Mouse (Mus musculus) kidney, adult 9 months (tissue): Measurements from ENCODE around the gene Fn3k.

Experiments
- DNase-seq: peaks from one replicate; pipeline ENCODE4 v3.0.0; 2022

The Fn3k gene

GRCm38 (mm10) chr11:121434156-121435155 lies at the start of gene Fn3k:
Gene Fn3k, plus strand, starts transcription at chr11:121434913.
- DNase-seq: peak; percentile 96

GRCm38 (mm10) chr11:121387750-121388553 lies 46.8 kb upstream of the Fn3k start, which contains the start of gene Rab40b:
Gene Rab40b, minus strand, starts transcription at chr11:121388251.
- peak; percentile 96 for DNase-seq

- DNase-seq: no peak
Observed at GRCm38 (mm10) chr11:121388554-121388945, 46.2 kb upstream of the Fn3k start.

GRCm38 (mm10) chr11:121390793-121391192 lies 43.9 kb upstream of the Fn3k start:
- no peak for DNase-seq

- DNase-seq: no peak
Observed at GRCm38 (mm10) chr11:121392405-121392804, 42.3 kb upstream of the Fn3k start.

- DNase-seq: no peak
Observed at GRCm38 (mm10) chr11:121407366-121408155, 27.2 kb upstream of the Fn3k start.

- no peak for DNase-seq
Observed at GRCm38 (mm10) chr11:121414762-121415161, 20.0 kb upstream of the Fn3k start.

- no peak for DNase-seq
Observed at GRCm38 (mm10) chr11:121415351-121415750, 19.4 kb upstream of the Fn3k start.

GRCm38 (mm10) chr11:121417971-121418370 lies 16.7 kb upstream of the Fn3k start:
- DNase-seq: no peak

GRCm38 (mm10) chr11:121418932-121419331 lies 15.8 kb upstream of the Fn3k start:
- no peak for DNase-seq

- DNase-seq: no peak
Observed at GRCm38 (mm10) chr11:121420379-121420778, 14.3 kb upstream of the Fn3k start.

GRCm38 (mm10) chr11:121420830-121421552 lies 13.7 kb upstream of the Fn3k start, which contains the start of gene Fn3krp:
Gene Fn3krp, plus strand, starts transcription at chr11:121421401.
- DNase-seq: peak; percentile 100

- DNase-seq: no peak
Observed at GRCm38 (mm10) chr11:121421553-121422173, 13.1 kb upstream of the Fn3k start.

GRCm38 (mm10) chr11:121433397-121433796 lies 1.3 kb upstream of the Fn3k start:
- no peak for DNase-seq

- no peak for DNase-seq
Observed at GRCm38 (mm10) chr11:121437236-121437635, 2.5 kb downstream of the Fn3k start.

- DNase-seq: peak; percentile 84
Observed at GRCm38 (mm10) chr11:121439686-121440292, 5.1 kb downstream of the Fn3k start.

- no peak for DNase-seq
Observed at GRCm38 (mm10) chr11:121441653-121442052, 6.9 kb downstream of the Fn3k start.

GRCm38 (mm10) chr11:121442076-121442475 lies 7.4 kb downstream of the Fn3k start:
- no peak for DNase-seq

GRCm38 (mm10) chr11:121451216-121451726 lies 16.6 kb downstream of the Fn3k start:
- DNase-seq: no peak

- DNase-seq: peak; percentile 97
Observed at GRCm38 (mm10) chr11:121451753-121452635, 17.3 kb downstream of the Fn3k start, which contains the start of gene Tbcd. Gene Tbcd, plus strand, starts transcription at chr11:121451949.
